Mouse (Mus musculus) lung, postnatal 36 days (tissue): ENCODE data around the gene BC030870.

Experiments
- DNase-seq: peaks from one replicate; pipeline ENCODE4 v3.0.0; 2022; ENCODE audit warnings: mixed read lengths

Gene BC030870

GRCm38 (mm10) chr8:65070996-65071395 lies 58.4 kb downstream of the BC030870 start:
- DNase-seq: no peak

- DNase-seq: no peak
Measured at GRCm38 (mm10) chr8:65068473-65068819, 60.9 kb downstream of the BC030870 start.

GRCm38 (mm10) chr8:65067694-65068472 lies 61.5 kb downstream of the BC030870 start:
- DNase-seq: peak; percentile 2

GRCm38 (mm10) chr8:65067031-65067430 lies 62.3 kb downstream of the BC030870 start:
- DNase-seq: no peak

GRCm38 (mm10) chr8:65065622-65066021 lies 63.7 kb downstream of the BC030870 start:
- no peak for DNase-seq

GRCm38 (mm10) chr8:65064071-65064470 lies 65.3 kb downstream of the BC030870 start:
- no peak for DNase-seq

- DNase-seq: no peak
Measured at GRCm38 (mm10) chr8:65062195-65062594, 67.2 kb downstream of the BC030870 start.

- no peak for DNase-seq
Measured at GRCm38 (mm10) chr8:65056722-65057121, 72.6 kb downstream of the BC030870 start.

GRCm38 (mm10) chr8:65053968-65054367 lies 75.4 kb downstream of the BC030870 start:
- DNase-seq: no peak

GRCm38 (mm10) chr8:65053554-65053953 lies 75.8 kb downstream of the BC030870 start:
- no peak for DNase-seq

- DNase-seq: no peak
Measured at GRCm38 (mm10) chr8:65047801-65048200, 81.6 kb downstream of the BC030870 start.

GRCm38 (mm10) chr8:65047193-65047592 lies 82.2 kb downstream of the BC030870 start:
- no peak for DNase-seq

GRCm38 (mm10) chr8:65046565-65046964 lies 82.8 kb downstream of the BC030870 start:
- DNase-seq: no peak

GRCm38 (mm10) chr8:65037117-65037533 lies 92.2 kb downstream of the BC030870 start, which contains the start of gene Apela:
Apela (minus strand) TSS chr8:65037336.
- DNase-seq: peak; percentile 57
